Mouse (Mus musculus) adrenal gland, postnatal 4 days (tissue): ENCODE results near the gene Rpl23. TPM values are rescaled to one million over a fixed set of nuclear protein-coding genes. Genes with fewer than 3 reads are reported as not detected.
A peak's percentile ranks its signal among the peaks of the same experiment; 100 is the strongest.
"Not testable (repeated sequence)": the region's sequence is repeated elsewhere in the genome, so short reads cannot be mapped to it uniquely, and the experiment has no call there.

Experiments
- DNase-seq, 2 experiments: peaks; one replicate each; pipeline ENCODE4 v3.0.0; 2021 to 2022; ENCODE audit warnings: low spot score in 2 of 2, mixed read lengths in 2 of 2
- total RNA-seq, 2 experiments: library from RNA; stranded (reverse); gene quantifications; 2 replicates each; pipeline ENCODE4 v1.2.3; 2021

Rpl23 gene
- total RNA-seq, 2 experiments from 2014 or later, result 1,280 to 1,304 TPM

DNA sequence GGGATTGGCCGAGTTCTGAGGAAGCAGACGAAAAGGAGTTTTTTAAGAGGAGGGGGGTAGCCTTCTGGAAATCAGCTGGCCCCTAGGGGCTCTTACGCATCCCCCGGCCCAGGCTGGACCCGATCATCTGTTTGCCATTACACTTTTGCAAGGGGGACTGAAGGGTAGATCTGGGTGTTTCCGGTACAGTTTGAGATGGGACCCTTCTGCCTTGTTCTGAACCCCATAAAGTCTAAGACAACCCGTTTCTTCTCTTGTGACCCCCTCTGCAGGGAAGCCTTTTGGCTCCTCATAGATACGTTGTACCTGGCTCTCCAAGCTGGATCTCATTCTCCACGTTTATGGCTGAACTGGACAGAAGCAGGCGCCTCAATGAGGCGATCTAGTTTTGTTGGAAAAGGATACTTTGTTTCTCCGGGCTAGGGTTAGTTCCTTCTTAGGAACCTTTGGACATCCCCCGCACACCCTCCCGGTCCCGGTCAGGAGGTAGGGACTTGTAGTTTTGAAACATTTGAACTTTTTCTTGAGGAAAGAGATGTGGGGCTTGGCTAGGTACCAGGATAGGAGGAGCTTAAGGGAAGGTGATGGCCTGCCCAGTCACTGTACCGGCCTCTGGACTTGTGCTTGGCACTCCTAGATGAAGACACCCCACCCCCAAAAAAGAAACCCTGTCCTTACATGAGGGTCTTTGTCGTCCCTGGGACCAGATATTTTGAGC is 18.6 kb upstream of the Rpl23 start:
- DNase-seq, result no peak

GRCm38 (mm10) chr11:97799994-97800690 is 17.9 kb upstream of the Rpl23 start:
- peak; percentile 35 to 59 for DNase-seq

DNA sequence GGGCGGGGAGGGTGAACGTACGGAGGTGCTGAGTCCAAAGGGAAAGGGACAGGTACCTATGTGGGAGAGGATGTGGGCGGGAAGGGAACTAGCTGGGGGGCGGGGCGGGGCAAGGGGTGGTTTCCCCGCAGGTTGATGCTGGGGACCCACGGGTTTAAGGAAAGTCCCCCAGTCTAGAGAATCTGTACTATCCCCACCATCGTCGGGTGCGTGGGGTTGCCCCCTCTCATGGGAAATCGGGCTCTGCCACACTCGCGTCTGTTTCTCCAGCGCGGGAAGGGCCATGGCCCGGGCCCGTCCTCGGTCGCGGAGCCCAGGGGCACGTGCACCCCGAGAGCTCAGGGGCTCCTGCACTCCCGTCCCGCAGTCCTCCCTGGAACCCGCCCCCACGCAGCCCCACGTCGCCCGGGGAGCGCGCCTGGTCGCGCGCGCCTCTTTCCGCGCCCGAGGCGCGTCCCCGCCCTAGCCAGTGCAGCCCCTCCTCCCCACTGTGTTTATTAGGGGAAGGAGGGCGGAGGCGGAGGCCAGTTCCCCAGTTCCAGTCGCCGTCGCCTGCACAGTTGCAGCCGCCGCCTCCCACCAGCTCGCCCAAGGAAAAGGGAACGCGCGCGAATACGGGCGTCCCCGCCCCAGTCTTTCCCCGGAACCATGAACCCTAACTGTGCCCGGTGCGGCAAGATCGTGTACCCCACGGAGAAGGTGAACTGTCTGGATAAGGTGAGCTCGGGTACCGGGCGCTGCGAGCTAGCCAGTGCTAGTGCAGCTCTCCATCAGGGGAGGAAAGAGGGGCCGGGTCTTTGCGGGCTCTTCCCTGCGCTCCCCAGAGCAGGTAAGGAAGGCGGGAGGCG is 17.1 kb upstream of the Rpl23 start:
- DNase-seq, result peak; percentile 77

GRCm38 (mm10) chr11:97798782-97799145 is 16.5 kb upstream of the Rpl23 start, which contains the start of gene Lasp1:
Lasp1 (plus strand) TSS chr11:97799000.
- DNase-seq, result peak; percentile 74 to 78

DNA sequence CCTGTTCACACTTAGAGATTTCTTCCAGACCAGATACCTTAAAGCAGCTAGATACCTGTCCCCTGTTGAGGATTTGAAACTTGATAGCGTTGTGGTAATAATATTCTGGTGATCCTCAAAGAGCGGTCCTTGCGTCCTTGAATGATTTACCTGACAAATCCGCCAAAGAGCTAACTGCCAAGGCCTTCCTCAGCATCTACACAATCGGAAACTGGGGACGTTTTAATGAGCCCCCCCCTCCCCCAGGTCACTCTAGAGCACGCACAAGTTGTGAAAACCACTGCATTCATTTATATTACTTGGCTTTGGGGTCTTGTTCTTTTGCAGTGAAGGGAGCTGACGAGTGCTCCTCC is 15.8 kb upstream of the Rpl23 start:
- DNase-seq, result no peak

DNA sequence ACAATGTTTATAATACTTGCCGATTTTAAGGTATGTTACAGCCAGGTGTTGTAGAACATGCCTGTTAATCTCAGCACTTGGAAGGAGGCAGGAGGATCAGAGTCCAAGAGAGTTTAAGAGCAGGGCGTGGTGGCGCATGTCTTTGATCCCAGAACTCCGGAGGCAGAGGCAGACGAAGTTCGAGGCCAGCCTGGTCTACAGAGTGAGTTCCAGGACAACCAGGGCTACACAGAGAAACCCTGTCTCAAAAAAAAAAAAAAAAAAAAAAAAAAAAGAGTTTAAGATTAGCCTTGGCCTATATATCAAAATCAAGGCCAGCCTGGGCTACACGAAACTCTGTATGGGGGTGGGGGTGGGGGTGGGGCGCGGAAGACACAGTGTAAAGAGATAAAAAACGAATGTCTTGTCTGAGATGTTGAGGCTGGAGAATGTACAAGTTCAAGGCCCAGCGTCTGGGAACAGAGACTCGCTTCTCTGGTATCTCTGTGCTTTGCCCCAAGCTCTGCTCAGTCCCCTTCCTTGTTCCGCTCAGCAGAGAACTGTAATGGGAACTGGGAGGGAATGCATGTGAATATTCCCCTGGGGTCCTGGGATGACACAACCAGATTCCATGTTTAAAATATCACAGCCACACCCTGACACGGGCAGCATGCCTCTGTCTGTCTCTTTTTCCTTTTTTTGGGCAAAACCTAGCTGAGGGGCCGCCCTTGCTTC is 15.3 kb upstream of the Rpl23 start:
- DNase-seq, result no peak

GRCm38 (mm10) chr11:97796910-97797309 is 14.7 kb upstream of the Rpl23 start:
- DNase-seq, result no peak

DNA sequence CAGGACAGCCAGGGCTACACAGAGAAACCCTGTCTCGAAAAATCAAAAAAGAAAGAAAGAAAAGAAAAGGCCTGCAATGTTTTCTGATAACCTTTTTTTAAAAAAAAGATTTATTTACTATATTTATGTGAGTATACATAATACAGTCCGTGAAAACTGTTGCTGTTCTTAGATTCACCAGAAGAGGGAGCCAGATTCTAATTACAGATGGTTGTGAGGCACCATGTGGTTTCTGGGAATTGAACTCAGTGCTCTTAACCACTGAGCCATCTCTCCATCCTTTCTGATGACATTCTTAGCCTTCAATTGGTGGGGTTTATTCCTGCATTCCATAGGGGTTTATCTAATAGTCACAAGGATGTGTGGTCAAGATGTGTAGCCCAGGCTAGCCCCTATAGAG is 10.9 kb upstream of the Rpl23 start:
- no peak for DNase-seq

DNA sequence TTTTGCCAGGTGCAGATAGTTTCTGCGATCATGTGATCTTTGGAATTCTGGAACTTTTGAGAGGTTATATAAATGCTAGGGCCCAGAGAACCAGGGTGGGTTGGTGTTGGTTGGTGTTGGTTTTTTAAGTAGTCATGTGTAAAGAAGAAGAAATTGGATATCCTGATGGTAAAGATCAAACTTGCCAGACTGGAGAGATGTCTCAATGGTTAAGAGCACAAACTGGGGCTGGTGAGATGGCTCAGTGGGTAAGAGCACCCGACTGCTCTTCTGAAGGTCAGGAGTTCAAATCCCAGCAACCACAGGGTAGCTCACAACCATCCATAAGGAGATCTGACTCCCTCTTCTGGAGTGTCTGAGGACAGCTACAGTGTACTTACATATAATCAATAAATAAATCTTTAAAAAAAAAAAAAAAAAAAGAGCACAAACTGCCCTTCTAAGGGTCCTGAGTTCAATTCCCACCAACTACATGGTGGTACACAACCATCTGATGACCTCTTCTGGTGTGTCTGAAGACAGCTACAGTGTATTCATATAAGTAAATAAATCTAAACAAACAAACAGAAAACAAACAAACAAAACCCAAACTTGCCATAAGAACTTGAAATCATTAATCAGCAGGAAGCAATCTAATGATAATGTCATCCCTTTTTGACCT is 8.7 kb upstream of the Rpl23 start:
- DNase-seq, result not testable (repeated sequence)

DNA sequence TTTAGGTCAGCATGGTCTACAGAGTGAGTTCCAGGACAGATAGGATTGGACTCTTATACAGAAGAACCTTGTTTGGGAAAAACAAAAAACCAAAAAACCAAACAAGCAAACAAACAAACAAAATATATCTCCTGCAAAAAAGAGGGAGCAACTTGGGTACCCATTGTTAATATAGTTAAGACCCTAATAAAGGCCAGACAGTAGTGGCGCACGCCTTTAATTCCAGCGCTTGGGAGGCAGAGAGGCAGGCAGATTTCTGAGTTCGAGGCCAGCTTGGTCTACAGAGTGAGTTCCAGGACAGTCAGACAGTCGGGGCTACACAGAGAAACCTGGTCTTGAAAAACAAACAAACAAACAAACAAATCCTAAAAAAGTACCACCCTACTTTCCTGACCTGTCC is 7.5 kb upstream of the Rpl23 start:
- no peak for DNase-seq

DNA sequence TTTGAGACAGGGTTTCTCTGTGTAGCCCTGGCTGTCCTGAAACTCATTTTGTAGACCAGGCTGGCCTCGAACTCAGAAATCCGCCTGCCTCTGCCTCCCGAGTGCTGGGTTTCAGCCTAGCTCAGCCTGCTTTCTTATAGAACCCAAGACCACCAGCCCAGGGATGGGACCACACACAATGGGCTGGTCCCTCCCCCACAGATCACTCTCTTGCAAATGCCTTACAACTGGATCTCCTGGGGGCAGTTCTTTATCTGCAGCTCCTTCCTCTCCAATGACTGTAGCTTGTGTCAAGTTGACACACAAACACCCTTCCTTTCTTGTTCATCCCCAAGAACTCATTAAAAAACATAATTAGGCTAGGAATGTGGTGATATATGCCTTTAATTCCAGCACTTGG is 5.7 kb upstream of the Rpl23 start:
- DNase-seq, result no peak

GRCm38 (mm10) chr11:97782564-97782895 is 293 bp upstream of the Rpl23 start:
- DNase-seq, result no peak

GRCm38 (mm10) chr11:97781478-97781831 is 782 bp downstream of the Rpl23 start:
- DNase-seq, result no peak

GRCm38 (mm10) chr11:97779968-97780701 is 2.1 kb downstream of the Rpl23 start:
- no peak for DNase-seq

- no peak for DNase-seq
Measured at GRCm38 (mm10) chr11:97778918-97779317, 3.3 kb downstream of the Rpl23 start.

DNA sequence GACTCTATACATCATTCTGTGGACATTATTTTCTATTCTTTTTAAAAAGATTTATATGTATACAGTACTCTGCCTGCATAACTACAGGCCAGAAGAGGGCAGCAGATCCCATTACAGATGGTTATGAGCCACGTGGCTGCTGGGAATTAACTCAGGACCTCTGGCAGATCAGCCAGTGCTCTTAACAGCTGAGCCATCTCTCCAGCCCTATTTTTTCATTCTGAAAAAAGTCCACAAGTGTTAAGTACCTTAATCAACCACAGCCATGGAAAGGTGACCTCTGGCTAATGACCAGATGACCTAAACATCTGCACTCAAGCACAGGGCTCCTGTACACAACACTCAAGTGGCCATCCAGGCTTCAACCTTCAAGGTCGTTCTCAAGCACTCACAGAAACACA is 5.1 kb downstream of the Rpl23 start:
- DNase-seq, result no peak

DNA sequence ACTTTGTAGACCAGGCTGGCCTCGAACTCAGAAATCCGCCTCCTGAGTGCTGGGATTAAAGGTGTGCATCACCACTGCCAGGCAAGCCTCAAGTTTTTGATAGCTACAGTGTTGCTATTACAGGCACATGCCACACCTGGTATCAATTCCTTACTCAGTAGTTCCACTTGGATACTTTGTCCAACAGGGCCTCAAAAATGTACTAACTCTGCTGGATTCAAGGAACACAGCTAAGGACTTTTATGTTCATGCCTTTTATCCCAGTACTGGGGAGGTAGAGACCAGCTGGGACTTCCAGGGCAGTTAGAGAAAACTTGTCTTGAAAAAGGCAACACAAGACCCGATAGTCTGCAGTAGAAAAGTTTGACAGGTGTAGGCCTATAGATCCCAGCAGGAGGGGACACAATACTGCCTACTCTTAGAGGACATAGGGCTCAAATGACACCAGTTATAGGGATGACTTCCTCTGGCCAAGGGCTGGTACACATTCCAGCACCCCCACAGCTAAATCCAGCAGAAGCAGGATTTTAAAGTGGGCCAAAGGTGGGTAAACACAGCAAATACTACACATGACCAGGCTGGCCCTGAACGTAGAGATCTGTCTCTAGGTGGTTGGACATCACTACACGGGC is 5.6 kb downstream of the Rpl23 start:
- no peak for DNase-seq

DNA sequence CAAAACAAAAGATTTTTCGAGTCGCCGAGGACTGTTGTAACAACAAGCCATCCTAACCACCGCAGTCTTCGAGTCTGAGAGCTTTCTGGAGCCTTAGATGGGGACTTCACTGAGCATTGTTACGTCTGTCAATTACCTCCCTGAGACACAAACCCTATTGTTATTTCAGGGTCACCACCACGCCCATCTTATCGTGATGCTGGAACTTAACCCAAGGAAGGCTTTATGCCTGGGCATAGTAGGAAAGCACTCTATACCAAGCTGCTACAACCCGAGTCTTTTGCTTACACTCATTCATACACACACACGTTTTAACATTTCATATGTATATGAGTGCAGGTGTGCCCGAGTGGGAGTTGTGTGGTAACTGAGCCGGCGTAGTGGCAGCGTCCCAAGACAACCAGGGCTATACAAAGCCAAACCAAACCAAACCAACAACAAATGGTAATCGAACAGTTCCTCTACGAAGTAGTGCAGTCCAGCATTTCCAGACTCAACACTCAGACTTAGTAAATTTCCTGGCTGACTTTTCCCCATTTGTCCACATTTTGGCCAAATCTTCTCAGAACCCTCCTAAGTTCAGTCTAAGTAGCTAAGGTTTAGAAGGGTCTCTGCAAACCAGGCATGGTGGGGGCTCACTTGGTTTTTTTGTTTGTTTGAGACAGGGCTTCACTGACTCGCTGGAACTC is 6.3 kb downstream of the Rpl23 start, which contains the start of gene 1700001P01Rik:
TSS of gene 1700001P01Rik (minus strand) at position 111 of the 689 bp plus-strand sequence.
- DNase-seq, result no peak

DNA sequence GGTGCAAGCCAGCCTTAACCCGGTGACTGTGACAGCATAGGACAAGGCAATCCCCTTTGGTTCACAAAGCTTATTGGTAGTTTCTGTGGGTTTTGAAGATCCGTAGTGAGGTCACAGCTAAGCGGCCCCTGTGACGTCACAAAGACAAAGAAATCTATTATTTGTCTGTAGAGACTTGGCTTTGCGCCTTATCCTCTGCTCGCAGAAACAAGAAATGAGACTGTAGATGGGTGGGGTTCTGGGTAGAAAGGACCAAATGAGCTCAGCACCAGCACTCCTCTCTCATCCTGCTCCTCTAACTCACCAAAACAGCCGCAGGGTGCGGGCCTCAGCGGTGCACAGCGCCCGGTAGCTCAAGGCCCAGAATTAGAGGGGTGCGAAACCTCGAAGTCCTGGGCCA is 7.1 kb downstream of the Rpl23 start:
- DNase-seq, result no peak
